Mouse (Mus musculus) embryonic facial prominence, embryonic 14.5 days (tissue): ENCODE results near the gene Srpr. TPM values are rescaled to one million over a fixed set of nuclear protein-coding genes. Genes with fewer than 3 reads are reported as not detected.

Experiments
- ATAC-seq: fragments of 200-750 bp; cut with Nextera tagmentation; 2 replicates; pipeline ENCODE4 v1.8.0; 2017; ENCODE audit warnings: low read depth, moderate number of reproducible peaks, moderate TSS enrichment
- DNase-seq: peaks from one replicate; pipeline ENCODE4 v3.0.0-alpha.2; 2015; ENCODE audit warnings: low spot score
- H3K27ac ChIP-seq: fragments of 300-500 bp; sonication (generic); replicated peaks from 2 replicates; pipeline ENCODE4 v1.5.1; 2014; ENCODE audit warnings: low read depth, mild to moderate bottlenecking, low read length, moderate library complexity
- H3K27me3 ChIP-seq: fragments of 300-500 bp; sonication (generic); replicated peaks from 2 replicates; pipeline ENCODE4 v1.6.1; 2014; ENCODE audit warnings: low read length; ENCODE audit not compliant: control insufficient read depth, insufficient read depth
- H3K36me3 ChIP-seq: fragments of 300-500 bp; sonication (generic); 2 replicates; pipeline ENCODE4 v1.6.1; 2014; ENCODE audit warnings: low read length, mixed read lengths; ENCODE audit not compliant: control insufficient read depth, insufficient read depth
- H3K4me1 ChIP-seq: fragments of 300-500 bp; sonication (generic); 2 replicates; pipeline ENCODE4 v1.6.1; 2014; ENCODE audit warnings: antibody characterized with exemption, low read length; ENCODE audit not compliant: control insufficient read depth, insufficient read depth
- H3K4me2 ChIP-seq: fragments of 300-500 bp; sonication (generic); 2 replicates; pipeline ENCODE4 v1.6.1; 2014; ENCODE audit warnings: low read depth, mild to moderate bottlenecking, low read length, moderate library complexity, mixed read lengths
- H3K4me3 ChIP-seq: fragments of 300-500 bp; sonication (generic); 2 replicates; pipeline ENCODE4 v1.5.1; 2014; ENCODE audit warnings: low read depth, mild to moderate bottlenecking, low read length
- H3K9ac ChIP-seq: fragments of 300-500 bp; sonication (generic); 2 replicates; pipeline ENCODE4 v1.6.1; 2014; ENCODE audit warnings: low read depth, mild to moderate bottlenecking, low read length, moderate library complexity, mixed read lengths
- H3K9me3 ChIP-seq: fragments of 300-500 bp; sonication (generic); 2 replicates; pipeline ENCODE4 v1.6.1; 2016; ENCODE audit warnings: low read length; ENCODE audit not compliant: control insufficient read depth
- WGBS: fragments of 180-500 bp; shearing (Covaris S2); extraction: QIAGEN DNeasy Blood & Tissue Kit; methylation state at CpG from one replicate; pipeline ENCODE4 v1.1.7; 2014; 5-methylcytosine and 5-hydroxymethylcytosine counted together
- polyA plus RNA-seq: library from polyadenylated mRNA; unstranded; fragments of >200 nt; fragmentation: Nextera tagmentation; extraction: Ambion mirVana; gene quantifications from 2 replicates; pipeline ENCODE4 v1.2.1, GENCODE M21; 2014

Srpr gene
- polyA plus RNA-seq, 1 experiment from 2014 or later = 167 TPM

DNA sequence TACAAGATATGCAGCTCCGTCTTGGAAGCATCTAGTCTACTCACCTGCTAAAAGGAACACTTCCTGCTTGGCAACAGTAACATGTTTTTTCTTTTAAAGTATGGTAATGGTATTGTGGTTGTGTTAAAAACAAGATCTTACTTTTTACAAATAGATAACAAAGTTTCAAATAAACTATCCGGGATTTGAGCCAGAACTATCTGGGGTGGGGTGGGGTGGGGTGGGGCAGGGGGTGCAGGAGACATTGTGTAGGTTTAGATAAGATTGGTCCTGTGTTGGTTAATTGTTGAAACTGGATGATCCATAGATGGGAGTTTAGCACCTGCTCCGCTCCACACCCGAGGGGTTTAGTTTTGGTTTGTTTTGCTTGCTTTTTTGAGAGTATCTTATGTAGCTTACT is 62.4 kb downstream of the Srpr start:
- WGBS = 77% methylated on average over 4 of the region's 4 CpGs
- no peaks in the 10 kb centered on the region for H3K9me3 ChIP-seq
- H3K4me2 ChIP-seq = no peak overlapping the region
- DNase-seq = no peak
- H3K4me3 ChIP-seq = no peak overlapping the region
- no peak overlapping the region for H3K9ac ChIP-seq
- no peak overlapping the region for H3K27ac ChIP-seq
- no peak for ATAC-seq
- H3K4me1 ChIP-seq = peaks cover 7% of the 10 kb centered on the region
- no peaks in the 10 kb centered on the region for H3K27me3 ChIP-seq
- H3K36me3 ChIP-seq = no peaks in the 10 kb centered on the region

DNA sequence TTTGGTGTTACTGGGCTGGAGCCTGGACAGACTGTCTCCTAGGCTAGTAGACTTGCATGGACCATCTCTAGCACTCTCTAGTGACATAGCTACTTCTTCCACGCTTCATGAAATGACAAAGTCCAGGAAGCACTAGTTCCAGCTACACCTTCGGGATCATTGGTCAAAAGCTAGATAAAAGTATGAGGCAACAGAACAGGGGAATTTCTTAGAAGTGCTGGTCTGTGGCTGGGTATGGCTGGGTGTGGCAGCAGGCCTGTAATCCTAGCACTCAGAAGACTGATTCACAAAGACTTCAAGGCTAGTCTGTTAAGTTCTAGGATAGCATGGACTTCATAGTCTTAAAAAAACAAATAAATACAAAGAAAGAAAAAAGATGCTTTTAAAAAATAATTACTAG is 63.5 kb downstream of the Srpr start:
- no peak for ATAC-seq
- Histone ChIP-seq H3K36me3 (no peaks in the 10 kb centered on the region), H3K9me3 (no peaks in the 10 kb centered on the region), H3K4me3 (no peak overlapping the region), H3K27ac (no peak overlapping the region), H3K4me1 (peaks cover 7% of the 10 kb centered on the region), H3K27me3 (no peaks in the 10 kb centered on the region), H3K4me2 (no peak overlapping the region), H3K9ac (no peak overlapping the region)
- WGBS = 91% methylated on average over 2 of the region's 2 CpGs
- DNase-seq = no peak

DNA sequence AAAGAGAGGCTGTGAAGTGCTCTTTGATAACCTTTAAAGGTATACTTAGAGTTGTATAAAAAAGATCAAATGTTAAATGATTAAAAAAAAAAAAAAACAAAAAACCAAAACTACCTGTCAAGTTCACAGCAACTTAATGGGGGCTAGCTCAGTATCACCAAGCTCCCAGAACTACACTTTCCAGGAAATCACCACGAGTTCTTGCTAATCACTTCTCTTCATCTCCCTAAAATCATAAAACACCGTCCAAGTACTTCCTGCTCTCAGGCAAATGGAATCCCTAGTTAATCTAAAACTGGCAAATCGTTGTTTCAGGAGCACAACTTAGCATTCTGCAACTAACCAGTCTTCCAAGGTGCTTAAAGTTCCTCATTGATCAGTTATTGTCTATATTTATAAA is 64.5 kb downstream of the Srpr start:
- DNase-seq (no peak), ATAC-seq (no peak)
- no peaks in the 10 kb centered on the region for H3K27me3 ChIP-seq
- WGBS = 88% methylated on average over 3 of the region's 3 CpGs
- no peak overlapping the region for H3K4me3 ChIP-seq
- no peak overlapping the region for H3K9ac ChIP-seq
- no peaks in the 10 kb centered on the region for H3K9me3 ChIP-seq
- no peak overlapping the region for H3K4me2 ChIP-seq
- peaks cover 7% of the 10 kb centered on the region for H3K4me1 ChIP-seq
- H3K36me3 ChIP-seq = peaks cover 3% of the 10 kb centered on the region; the same call in 1 of the 2 replicates
- no peak overlapping the region for H3K27ac ChIP-seq

DNA sequence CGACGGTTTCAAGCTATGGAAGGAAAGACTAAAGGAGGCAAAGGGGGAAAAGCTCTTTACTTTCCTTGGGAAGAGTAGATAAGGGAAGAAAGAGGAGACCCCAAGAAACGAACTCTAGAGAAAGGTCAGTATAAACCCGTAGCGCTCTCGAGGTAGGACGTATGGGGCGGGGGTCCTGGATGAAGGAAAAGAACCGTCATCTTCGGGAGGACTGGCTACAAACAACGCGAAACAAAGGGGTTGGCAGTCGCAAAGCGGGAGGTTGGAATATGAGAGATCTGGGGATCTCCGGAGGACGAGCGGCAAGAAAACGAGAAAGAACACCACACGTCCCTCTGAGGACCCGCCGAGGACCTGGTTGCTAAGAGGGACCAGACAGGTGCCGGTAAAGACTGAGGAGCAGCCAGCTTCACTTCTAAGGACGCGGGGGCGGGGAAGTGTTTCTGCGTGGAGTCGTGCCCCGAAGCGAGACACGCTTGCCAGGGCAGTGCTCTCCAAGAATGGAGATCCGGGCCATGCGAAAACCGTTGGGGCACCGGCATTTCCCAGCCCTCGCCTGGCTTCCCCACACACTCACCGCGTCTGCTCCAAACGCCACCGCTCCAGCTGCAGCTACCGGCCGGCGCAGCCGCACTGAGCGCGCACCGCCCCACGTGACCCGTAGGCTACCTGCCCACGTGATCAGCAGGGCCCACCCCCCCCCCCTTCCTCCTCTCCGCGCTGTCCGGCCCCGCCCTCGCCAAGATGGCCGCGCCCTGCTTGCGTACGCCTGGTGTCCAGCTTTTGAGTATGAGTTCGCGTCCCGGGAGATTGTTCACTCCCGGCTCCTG is 67.4 kb downstream of the Srpr start, which contains the start of the genes Fam118b and Rpusd4:
TSS of gene Fam118b (minus strand) at position 660 of the 830 bp plus-strand sequence.
TSS of gene Rpusd4 (plus strand) at position 720 of the 830 bp plus-strand sequence.
- H3K4me3 ChIP-seq = peak within 1 kb of the TSS; percentile 75
- H3K27ac ChIP-seq = peak within 1 kb of the TSS; percentile 64; the same call in 1 of the 2 replicates
- H3K4me2 ChIP-seq = peak within 1 kb of the TSS; percentile 82
- H3K4me1 ChIP-seq = peaks cover 7% of the 10 kb centered on the region
- ATAC-seq (peak; percentile 96), DNase-seq (peak; percentile 96)
- H3K36me3 ChIP-seq = peaks cover 22% of the 10 kb centered on the region
- H3K9ac ChIP-seq = peak within 1 kb of the TSS; percentile 75
- no peaks in the 10 kb centered on the region for H3K9me3 ChIP-seq
- H3K27me3 ChIP-seq = no peaks in the 10 kb centered on the region
- under 1% methylated on average over 57 of the region's 62 CpGs for WGBS

DNA sequence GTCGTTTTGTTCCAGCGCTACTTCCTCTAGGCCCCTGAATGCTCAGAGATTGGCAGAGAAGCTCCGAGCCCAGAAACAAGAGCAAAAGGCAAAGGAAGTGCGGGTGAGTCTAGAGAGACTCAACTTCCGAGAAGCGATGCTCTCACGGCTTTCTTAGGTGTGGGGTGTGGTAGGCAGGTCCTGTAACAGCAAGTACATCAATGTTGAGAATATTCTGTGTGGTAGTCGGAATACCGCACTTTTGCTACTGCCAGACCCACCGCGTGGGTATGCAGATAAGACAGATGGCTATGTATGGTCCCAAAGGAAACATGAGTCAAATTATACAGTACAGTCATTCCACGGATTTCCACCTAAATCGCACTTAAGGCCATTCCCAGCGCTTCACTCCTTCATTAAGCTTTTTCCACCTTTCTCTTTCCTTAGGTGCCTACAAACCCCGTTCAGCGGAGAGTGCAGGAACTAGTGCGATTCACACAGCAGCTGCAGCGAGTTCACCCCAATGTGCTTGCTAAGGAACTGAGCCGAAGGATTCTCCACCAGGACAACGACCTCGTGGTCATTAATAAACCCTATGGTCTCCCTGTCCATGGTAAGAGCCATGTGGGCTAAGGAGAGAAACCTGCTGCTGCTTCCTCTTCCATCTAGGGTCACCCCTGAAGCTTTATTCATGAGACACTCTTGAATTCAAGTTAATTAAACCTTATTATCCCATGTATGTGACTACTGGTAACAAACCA is 68.2 kb downstream of the Srpr start:
- Histone ChIP-seq H3K4me3 (peak overlapping the region; percentile 75), H3K4me1 (peaks cover 7% of the 10 kb centered on the region), H3K36me3 (peaks cover 30% of the 10 kb centered on the region), H3K4me2 (peak overlapping the region; percentile 69), H3K9ac (peak overlapping the region; percentile 75), H3K27me3 (no peaks in the 10 kb centered on the region), H3K27ac (peak overlapping the region; percentile 64; the same call in 1 of the 2 replicates), H3K9me3 (no peaks in the 10 kb centered on the region)
- ATAC-seq = peak; percentile 46
- DNase-seq = peak; percentile 17
- under 1% methylated on average over 21 of the region's 21 CpGs for WGBS

DNA sequence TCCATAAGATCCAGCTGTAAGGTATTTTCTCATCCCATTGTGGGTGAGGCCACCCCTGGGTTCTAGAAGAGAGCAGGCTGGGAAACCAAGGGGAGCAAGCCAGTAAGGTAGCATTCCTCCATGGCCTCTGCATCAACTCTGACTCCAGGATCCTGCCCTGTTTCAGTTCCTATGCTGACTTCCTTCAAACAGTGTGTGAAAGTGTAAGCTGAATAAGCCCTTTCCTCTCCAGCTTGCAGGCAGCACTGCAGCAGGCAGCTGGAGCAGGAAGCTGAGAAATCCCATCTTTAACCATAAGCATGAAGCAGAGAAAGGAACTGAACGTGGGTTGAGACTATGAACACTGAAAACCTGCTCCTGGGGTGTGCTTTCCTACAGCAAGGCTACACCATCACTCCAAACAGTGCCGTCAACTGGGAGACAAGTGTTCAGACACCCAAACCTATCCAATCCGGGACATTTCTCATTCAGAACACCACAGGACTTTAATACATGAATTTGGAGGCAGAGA is 77.9 kb downstream of the Srpr start:
- no peak for DNase-seq
- no peak overlapping the region for H3K4me2 ChIP-seq
- 79% methylated on average over 3 of the region's 3 CpGs for WGBS
- no peaks in the 10 kb centered on the region for H3K4me1 ChIP-seq
- no peaks in the 10 kb centered on the region for H3K9me3 ChIP-seq
- no peak overlapping the region for H3K9ac ChIP-seq
- H3K27ac ChIP-seq = no peak overlapping the region
- no peak for ATAC-seq
- no peak overlapping the region for H3K4me3 ChIP-seq
- H3K36me3 ChIP-seq = peaks cover 56% of the 10 kb centered on the region
- no peaks in the 10 kb centered on the region for H3K27me3 ChIP-seq

DNA sequence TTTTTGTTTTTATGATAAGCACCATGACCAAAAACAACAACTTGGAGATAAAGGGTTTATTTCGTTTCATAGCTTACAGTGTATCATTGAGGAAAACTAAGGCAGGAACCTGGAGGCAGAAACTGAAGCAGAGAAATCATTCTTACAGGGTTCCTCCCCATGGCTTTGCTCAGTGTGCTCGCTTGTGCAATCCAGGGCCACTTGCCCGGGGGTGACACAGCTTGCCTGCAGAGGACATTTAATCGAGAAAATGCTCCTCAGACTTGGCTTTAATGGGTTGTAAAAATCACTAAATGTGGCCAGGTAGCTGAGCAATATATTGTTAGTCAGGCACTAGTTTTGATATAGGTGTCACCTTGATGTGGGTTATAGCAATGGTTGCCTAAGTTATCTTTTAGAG is 78.5 kb downstream of the Srpr start:
- Histone ChIP-seq H3K27me3 (no peaks in the 10 kb centered on the region), H3K9ac (no peak overlapping the region), H3K4me1 (0 out of 2 replicates have a peak, but pooled peaks cover 3% of the 10 kb centered on the region), H3K27ac (no peak overlapping the region), H3K4me3 (no peak overlapping the region), H3K36me3 (peaks cover 51% of the 10 kb centered on the region), H3K9me3 (no peaks in the 10 kb centered on the region), H3K4me2 (no peak overlapping the region)
- ATAC-seq (no peak), DNase-seq (no peak)
- 83% methylated on average over 4 of the region's 4 CpGs for WGBS

DNA sequence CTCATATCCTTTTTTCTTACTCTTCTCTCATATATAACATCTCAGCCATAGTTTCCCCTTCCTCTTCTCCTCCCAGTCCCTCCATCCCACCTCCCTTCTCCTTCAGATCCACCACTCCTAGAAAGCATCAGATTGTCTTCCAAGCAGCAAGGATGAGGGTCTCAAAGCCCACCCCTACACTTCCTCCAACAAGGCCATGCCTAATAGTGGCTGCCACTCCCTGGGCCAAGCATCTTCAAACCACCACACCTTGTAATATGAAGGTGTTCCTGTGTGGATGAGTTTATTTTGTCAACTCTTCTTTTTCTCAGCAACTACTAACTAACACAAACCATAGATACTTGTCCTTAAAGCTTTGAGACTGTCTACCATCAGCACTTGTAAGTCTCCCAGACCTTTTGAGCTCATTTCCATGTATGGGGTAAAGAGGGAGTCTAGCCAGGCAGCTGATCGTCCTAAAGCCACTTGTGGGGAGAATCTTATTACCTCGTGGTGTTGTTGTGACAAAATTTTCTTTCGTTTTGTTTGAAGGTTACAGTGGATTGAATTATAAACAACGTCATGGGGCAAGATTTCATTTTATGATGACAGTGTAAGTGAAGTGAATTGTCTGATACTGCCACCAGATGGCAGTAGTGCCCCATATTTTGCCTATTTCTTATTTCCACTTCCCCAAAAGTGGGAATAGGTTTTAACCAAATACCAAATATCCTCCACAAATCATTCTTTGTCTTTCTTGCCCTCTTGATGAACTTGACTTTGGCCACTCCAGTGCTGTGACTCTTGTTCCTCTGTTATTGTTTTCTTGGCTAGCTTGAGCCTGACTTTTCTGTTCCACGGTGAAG is 82.3 kb downstream of the Srpr start:
- H3K9ac ChIP-seq = no peak overlapping the region
- WGBS = 7% methylated on average over 5 of the region's 5 CpGs
- H3K27me3 ChIP-seq = no peaks in the 10 kb centered on the region
- peaks cover 14% of the 10 kb centered on the region; the same call in 1 of the 2 replicates for H3K36me3 ChIP-seq
- ATAC-seq (no peak), DNase-seq (peak; percentile 74)
- 0 out of 2 replicates have a peak overlapping the region, but pooled peaks have one; percentile 2 for H3K27ac ChIP-seq
- no peak overlapping the region for H3K4me3 ChIP-seq
- 0 out of 2 replicates have a peak, but pooled peaks cover 6% of the 10 kb centered on the region for H3K4me1 ChIP-seq
- no peak overlapping the region for H3K4me2 ChIP-seq
- no peaks in the 10 kb centered on the region for H3K9me3 ChIP-seq
